Mouse (Mus musculus) stomach, embryonic 15.5 days (tissue): ENCODE data around the gene Xcl1. TPM values are rescaled to one million over a fixed set of nuclear protein-coding genes. Genes with fewer than 3 reads are reported as not detected.
"Not testable (repeated sequence)": the region's sequence is repeated elsewhere in the genome, so short reads cannot be mapped to it uniquely, and the experiment has no call there.

Source experiments
- ATAC-seq: fragments of 200-750 bp; cut with Nextera tagmentation; 2 replicates; pipeline ENCODE4 v1.8.0; 2017; ENCODE audit warnings: low read depth, moderate number of reproducible peaks, moderate TSS enrichment; ENCODE audit not compliant: insufficient read depth, low FRiP score
- H3K27ac ChIP-seq: fragments of 300-500 bp; sonication (generic); 2 replicates; pipeline ENCODE4 v1.5.1; 2015; ENCODE audit warnings: mild to moderate bottlenecking, inconsistent platforms
- H3K27me3 ChIP-seq: fragments of 300-500 bp; sonication (generic); replicated peaks from 2 replicates; pipeline ENCODE4 v1.6.1; 2015; ENCODE audit warnings: inconsistent platforms
- H3K36me3 ChIP-seq: fragments of 300-500 bp; sonication (generic); 2 replicates; pipeline ENCODE4 v1.6.1; 2015; ENCODE audit warnings: inconsistent platforms
- H3K4me1 ChIP-seq: fragments of 300-500 bp; sonication (generic); 2 replicates; pipeline ENCODE4 v1.6.1; 2015; ENCODE audit warnings: inconsistent platforms
- H3K4me2 ChIP-seq: fragments of 300-500 bp; sonication (generic); 2 replicates; pipeline ENCODE4 v1.6.1; 2015; ENCODE audit warnings: mild to moderate bottlenecking, inconsistent platforms
- H3K4me3 ChIP-seq: fragments of 300-500 bp; sonication (generic); replicated peaks from 2 replicates; pipeline ENCODE4 v1.5.1; 2015; ENCODE audit warnings: inconsistent platforms
- H3K9ac ChIP-seq: fragments of 300-500 bp; sonication (generic); 2 replicates; pipeline ENCODE4 v1.6.1; 2015; ENCODE audit warnings: inconsistent platforms
- H3K9me3 ChIP-seq: fragments of 300-500 bp; sonication (generic); 2 replicates; pipeline ENCODE4 v1.6.1; 2016; ENCODE audit warnings: inconsistent platforms
- WGBS: fragments of 180-500 bp; shearing (Covaris S2); methylation state at CpG from one replicate; pipeline ENCODE4 v1.1.7; 2015; 5-methylcytosine and 5-hydroxymethylcytosine counted together
- polyA plus RNA-seq: library from polyadenylated mRNA; unstranded; fragments of >200 nt; fragmentation: Nextera tagmentation; extraction: Ambion mirVana; gene quantifications from 2 replicates; pipeline ENCODE4 v1.2.1, GENCODE M21; 2015

Xcl1 gene
- polyA plus RNA-seq = not detected in 2 replicates

- no peak within 1 kb of the TSS for H3K4me3 ChIP-seq
- no peak within 1 kb of the TSS for H3K27ac ChIP-seq
- H3K9me3 ChIP-seq = no peaks in the 10 kb centered on the region
- 67% methylated on average over 9 of the region's 9 CpGs for WGBS
- no peak within 1 kb of the TSS for H3K9ac ChIP-seq
- no peaks in the 10 kb centered on the region for H3K36me3 ChIP-seq
- H3K27me3 ChIP-seq = no peaks in the 10 kb centered on the region
- no peak within 1 kb of the TSS for H3K4me2 ChIP-seq
- no peaks in the 10 kb centered on the region for H3K4me1 ChIP-seq
- ATAC-seq = no peak
Measured at GRCm38 (mm10) chr1:164935477-164936044, at the start of gene Xcl1. TSS of gene Xcl1 (minus strand) at chr1:164935527.

- H3K27ac ChIP-seq, ATAC-seq, H3K36me3 ChIP-seq, H3K9me3 ChIP-seq, H3K9ac ChIP-seq, H3K27me3 ChIP-seq, H3K4me1 ChIP-seq, H3K4me3 ChIP-seq, H3K4me2 ChIP-seq: not testable (repeated sequence)
- 89% methylated on average over 10 of the region's 10 CpGs for WGBS
Measured at GRCm38 (mm10) chr1:164984681-164985080, 49.4 kb upstream of the Xcl1 start.

GRCm38 (mm10) chr1:164977351-164977750 lies 42.0 kb upstream of the Xcl1 start:
- H3K27ac ChIP-seq = no peak overlapping the region
- ATAC-seq = no peak

GRCm38 (mm10) chr1:164975729-164976128 lies 40.4 kb upstream of the Xcl1 start:
- Histone ChIP-seq H3K4me2 (no peak overlapping the region), H3K27me3 (no peaks in the 10 kb centered on the region), H3K36me3 (no peaks in the 10 kb centered on the region), H3K9ac (no peak overlapping the region), H3K4me3 (no peak overlapping the region), H3K4me1 (no peaks in the 10 kb centered on the region), H3K27ac (no peak overlapping the region), H3K9me3 (no peaks in the 10 kb centered on the region)
- no peak for ATAC-seq
- 71% methylated on average over 7 of the region's 7 CpGs for WGBS

More at GRCm38 (mm10) chr1:164977351-164977750, 42.0 kb upstream of the Xcl1 start:
- Histone ChIP-seq H3K4me3 (no peak overlapping the region), H3K9ac (no peak overlapping the region), H3K27me3 (no peaks in the 10 kb centered on the region), H3K4me2 (no peak overlapping the region), H3K9me3 (no peaks in the 10 kb centered on the region), H3K36me3 (no peaks in the 10 kb centered on the region), H3K4me1 (no peaks in the 10 kb centered on the region)

- Histone ChIP-seq H3K36me3 (no peaks in the 10 kb centered on the region), H3K4me3 (no peak overlapping the region), H3K4me1 (no peaks in the 10 kb centered on the region), H3K4me2 (no peak overlapping the region), H3K9ac (no peak overlapping the region), H3K27me3 (no peaks in the 10 kb centered on the region), H3K27ac (no peak overlapping the region), H3K9me3 (no peaks in the 10 kb centered on the region)
- no peak for ATAC-seq
- WGBS = 75% methylated on average over 3 of the region's 3 CpGs
Measured at GRCm38 (mm10) chr1:164975276-164975675, 39.9 kb upstream of the Xcl1 start.

GRCm38 (mm10) chr1:164973790-164974189 lies 38.5 kb upstream of the Xcl1 start:
- no peak for ATAC-seq
- Histone ChIP-seq H3K4me2 (no peak overlapping the region), H3K36me3 (no peaks in the 10 kb centered on the region), H3K9ac (no peak overlapping the region), H3K9me3 (no peaks in the 10 kb centered on the region), H3K27me3 (no peaks in the 10 kb centered on the region), H3K4me1 (no peaks in the 10 kb centered on the region), H3K4me3 (no peak overlapping the region), H3K27ac (no peak overlapping the region)
- 44% methylated on average over 3 of the region's 3 CpGs for WGBS

GRCm38 (mm10) chr1:164973341-164973740 lies 38.0 kb upstream of the Xcl1 start:
- no peak overlapping the region for H3K9ac ChIP-seq

GRCm38 (mm10) chr1:164972744-164973143 lies 37.4 kb upstream of the Xcl1 start:
- ATAC-seq = no peak
- 69% methylated on average over 5 of the region's 5 CpGs for WGBS

More at GRCm38 (mm10) chr1:164973341-164973740, 38.0 kb upstream of the Xcl1 start:
- ATAC-seq = no peak
- WGBS = 87% methylated on average over 1 of the region's 1 CpGs
- Histone ChIP-seq H3K4me2 (no peak overlapping the region), H3K4me1 (no peaks in the 10 kb centered on the region), H3K27ac (no peak overlapping the region), H3K36me3 (no peaks in the 10 kb centered on the region), H3K9me3 (no peaks in the 10 kb centered on the region), H3K27me3 (no peaks in the 10 kb centered on the region), H3K4me3 (no peak overlapping the region)

GRCm38 (mm10) chr1:164966095-164966698 lies 30.9 kb upstream of the Xcl1 start:
- no peak for ATAC-seq
- no peaks in the 10 kb centered on the region for H3K9me3 ChIP-seq
- peaks cover 5% of the 10 kb centered on the region; the same call in 1 of the 2 replicates for H3K4me1 ChIP-seq
- 49% methylated on average over 8 of the region's 8 CpGs for WGBS
- H3K36me3 ChIP-seq = no peaks in the 10 kb centered on the region
- no peak overlapping the region for H3K9ac ChIP-seq
- no peak overlapping the region for H3K4me3 ChIP-seq
- no peak overlapping the region for H3K4me2 ChIP-seq
- no peak overlapping the region for H3K27ac ChIP-seq
- H3K27me3 ChIP-seq = no peaks in the 10 kb centered on the region

More at GRCm38 (mm10) chr1:164972744-164973143, 37.4 kb upstream of the Xcl1 start:
- H3K4me1 ChIP-seq = no peaks in the 10 kb centered on the region
- H3K4me3 ChIP-seq = no peak overlapping the region
- no peak overlapping the region for H3K27ac ChIP-seq
- H3K4me2 ChIP-seq = no peak overlapping the region
- H3K36me3 ChIP-seq = no peaks in the 10 kb centered on the region
- no peaks in the 10 kb centered on the region for H3K27me3 ChIP-seq
- H3K9ac ChIP-seq = no peak overlapping the region
- H3K9me3 ChIP-seq = no peaks in the 10 kb centered on the region

- ATAC-seq = peak; percentile 77; the same call in 1 of the 2 replicates
- no peak overlapping the region for H3K4me2 ChIP-seq
- WGBS = 33% methylated on average over 2 of the region's 2 CpGs
- H3K36me3 ChIP-seq = no peaks in the 10 kb centered on the region
- no peak overlapping the region for H3K9ac ChIP-seq
- peaks cover 5% of the 10 kb centered on the region; the same call in 1 of the 2 replicates for H3K4me1 ChIP-seq
- no peaks in the 10 kb centered on the region for H3K9me3 ChIP-seq
- no peak overlapping the region for H3K4me3 ChIP-seq
- no peaks in the 10 kb centered on the region for H3K27me3 ChIP-seq
- no peak overlapping the region for H3K27ac ChIP-seq
Measured at GRCm38 (mm10) chr1:164960610-164961009, 25.3 kb upstream of the Xcl1 start.

DNA sequence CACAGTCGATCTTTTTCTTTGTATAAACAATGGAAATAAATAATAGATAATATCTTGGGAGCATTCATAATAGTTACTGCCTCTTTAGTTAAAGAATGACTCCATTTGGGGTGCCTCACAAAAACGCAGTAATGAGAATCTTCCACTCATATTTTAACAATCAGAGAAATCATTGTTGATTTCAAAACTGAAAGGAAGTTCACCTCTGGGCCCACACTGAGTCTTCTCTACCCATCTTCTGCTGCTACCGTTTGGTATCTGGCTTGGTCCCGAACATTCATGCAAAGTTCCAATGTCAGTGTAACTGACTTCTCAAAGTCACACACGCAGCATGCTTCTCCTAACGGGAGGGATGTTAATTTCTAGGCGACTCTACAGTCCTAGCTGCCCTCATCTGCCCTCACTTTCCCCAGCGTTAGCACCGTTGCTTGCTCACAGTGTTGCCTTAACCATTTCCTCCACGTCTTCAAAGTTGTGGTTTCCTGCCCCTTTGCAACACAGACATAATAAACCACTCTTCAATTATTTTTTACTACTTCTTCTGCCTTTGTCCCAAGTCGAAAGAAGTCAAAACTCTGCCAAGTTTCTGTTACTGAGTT lies 24.6 kb upstream of the Xcl1 start:
- Histone ChIP-seq H3K27ac (no peak overlapping the region), H3K9me3 (no peaks in the 10 kb centered on the region), H3K4me2 (no peak overlapping the region), H3K4me1 (peaks cover 5% of the 10 kb centered on the region; the same call in 1 of the 2 replicates), H3K36me3 (no peaks in the 10 kb centered on the region), H3K4me3 (no peak overlapping the region), H3K9ac (no peak overlapping the region), H3K27me3 (no peaks in the 10 kb centered on the region)
- 52% methylated on average over 11 of the region's 11 CpGs for WGBS
- no peak for ATAC-seq

DNA sequence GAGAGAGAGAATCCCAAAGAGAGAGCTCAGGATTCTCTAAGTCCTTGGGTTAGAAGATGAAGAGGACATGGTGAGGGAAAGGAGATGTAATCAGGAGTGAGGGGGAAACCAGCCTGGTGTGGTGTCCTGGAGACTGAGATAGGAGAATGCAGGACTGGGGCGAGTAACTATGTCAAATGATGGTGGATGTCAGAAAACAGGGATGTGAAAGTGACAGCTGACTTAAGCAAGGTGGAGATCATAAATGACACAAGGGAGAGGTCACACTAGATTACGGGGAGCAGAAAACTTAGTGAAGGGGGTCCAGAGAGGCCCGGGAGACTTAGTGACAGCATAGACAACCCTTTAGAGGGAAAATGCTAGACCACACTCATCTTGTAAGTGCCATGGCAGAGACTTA lies 23.8 kb upstream of the Xcl1 start:
- Histone ChIP-seq H3K4me1 (peaks cover 5% of the 10 kb centered on the region; the same call in 1 of the 2 replicates), H3K9ac (no peak overlapping the region), H3K36me3 (no peaks in the 10 kb centered on the region), H3K27me3 (no peaks in the 10 kb centered on the region), H3K4me2 (no peak overlapping the region), H3K27ac (no peak overlapping the region), H3K4me3 (no peak overlapping the region), H3K9me3 (no peaks in the 10 kb centered on the region)
- no peak for ATAC-seq
- WGBS = 84% methylated on average over 3 of the region's 3 CpGs
